Mouse (Mus musculus) megakaryocyte, embryonic 14.5 days (primary cell): ENCODE results near the gene Zfp664. TPM values are rescaled to one million over a fixed set of nuclear protein-coding genes. Genes with fewer than 3 reads are reported as not detected.
A peak's percentile ranks its signal among the peaks of the same experiment; 100 is the strongest.

Experiments used
- H3K27me3 ChIP-seq: replicated peaks from 2 replicates; pipeline ENCODE3; 2012; ENCODE audit warnings: inconsistent platforms
- H3K36me3 ChIP-seq: replicated peaks from 2 replicates; pipeline ENCODE3; 2012; ENCODE audit warnings: low read length, inconsistent platforms, mixed read lengths
- H3K4me1 ChIP-seq: 2 replicates; pipeline ENCODE4 v1.6.1; 2012; ENCODE audit warnings: inconsistent platforms
- H3K4me3 ChIP-seq: replicated peaks from 2 replicates; pipeline ENCODE3; 2012; ENCODE audit warnings: moderate library complexity, mild to moderate bottlenecking, inconsistent platforms
- H3K9me3 ChIP-seq: 2 replicates; pipeline ENCODE4 v1.6.1; 2012; ENCODE audit warnings: inconsistent platforms
- FLI1 ChIP-seq: IDR thresholded peaks from 2 replicates; pipeline ENCODE4 v1.6.1; 2012; ENCODE audit warnings: low read length, inconsistent platforms, mixed read lengths
- GATA1 ChIP-seq: IDR thresholded peaks from 3 replicates; pipeline ENCODE4 v1.6.1; 2012; ENCODE audit warnings: mixed read lengths, low read length, inconsistent platforms, borderline replicate concordance
- polyA plus RNA-seq: library from polyadenylated mRNA; stranded (reverse); fragments of >175 nt; gene quantifications from 2 replicates; pipeline ENCODE4 v1.2.3, GENCODE M21; 2012; ENCODE audit warnings: low replicate concordance; ENCODE audit not compliant: insufficient read depth

Zfp664 gene
- polyA plus RNA-seq, 1 experiment, result 9.9 TPM

GRCm38 (mm10) chr5:124862871-124863741, 615 bp downstream of the Zfp664 start:
- peaks cover 68% of the 10 kb centered on the region for H3K4me1 ChIP-seq
- H3K36me3 ChIP-seq, result peaks cover 36% of the 10 kb centered on the region
- no peaks in the 10 kb centered on the region for H3K9me3 ChIP-seq
- H3K27me3 ChIP-seq, result peaks cover 17% of the 10 kb centered on the region
- TF ChIP-seq GATA1 (no peak), FLI1 (no peak)
- H3K4me3 ChIP-seq, result peak overlapping the region; percentile 96

GRCm38 (mm10) chr5:124868981-124869380, 6.5 kb downstream of the Zfp664 start:
- peaks cover 79% of the 10 kb centered on the region for H3K4me1 ChIP-seq
- H3K4me3 ChIP-seq, result no peak overlapping the region
- peaks cover 84% of the 10 kb centered on the region for H3K36me3 ChIP-seq
- H3K9me3 ChIP-seq, result no peaks in the 10 kb centered on the region
- TF ChIP-seq GATA1, result no peak
- TF ChIP-seq FLI1, result no peak
- H3K27me3 ChIP-seq, result no peaks in the 10 kb centered on the region

- no peak overlapping the region for H3K4me3 ChIP-seq
- no peak for TF ChIP-seq GATA1
- TF ChIP-seq FLI1, result no peak
- no peaks in the 10 kb centered on the region for H3K27me3 ChIP-seq
- peaks cover 83% of the 10 kb centered on the region for H3K4me1 ChIP-seq
- no peaks in the 10 kb centered on the region for H3K9me3 ChIP-seq
- peaks cover 87% of the 10 kb centered on the region for H3K36me3 ChIP-seq
Measured at GRCm38 (mm10) chr5:124872033-124872432, 9.5 kb downstream of the Zfp664 start.

GRCm38 (mm10) chr5:124873096-124873495, 10.6 kb downstream of the Zfp664 start:
- TF ChIP-seq GATA1, result no peak
- TF ChIP-seq FLI1, result no peak
- H3K36me3 ChIP-seq, result peaks cover 87% of the 10 kb centered on the region

GRCm38 (mm10) chr5:124873890-124874601, 11.6 kb downstream of the Zfp664 start:
- Histone ChIP-seq H3K27me3 (no peaks in the 10 kb centered on the region), H3K36me3 (peaks cover 88% of the 10 kb centered on the region), H3K4me1 (peaks cover 81% of the 10 kb centered on the region), H3K9me3 (no peaks in the 10 kb centered on the region), H3K4me3 (no peak overlapping the region)
- no peak for TF ChIP-seq GATA1
- no peak for TF ChIP-seq FLI1

More at GRCm38 (mm10) chr5:124873096-124873495, 10.6 kb downstream of the Zfp664 start:
- peaks cover 84% of the 10 kb centered on the region for H3K4me1 ChIP-seq
- no peaks in the 10 kb centered on the region for H3K27me3 ChIP-seq
- peak overlapping the region; percentile 78 for H3K4me3 ChIP-seq
- no peaks in the 10 kb centered on the region for H3K9me3 ChIP-seq

- no peak overlapping the region for H3K4me3 ChIP-seq
- no peak for TF ChIP-seq GATA1
- no peak for TF ChIP-seq FLI1
- H3K9me3 ChIP-seq, result no peaks in the 10 kb centered on the region
- H3K27me3 ChIP-seq, result no peaks in the 10 kb centered on the region
- peaks cover 98% of the 10 kb centered on the region for H3K36me3 ChIP-seq
- H3K4me1 ChIP-seq, result peaks cover 72% of the 10 kb centered on the region
Measured at GRCm38 (mm10) chr5:124879251-124879650, 16.8 kb downstream of the Zfp664 start.

GRCm38 (mm10) chr5:124879801-124880200, 17.3 kb downstream of the Zfp664 start:
- Histone ChIP-seq H3K4me1 (peaks cover 71% of the 10 kb centered on the region), H3K27me3 (no peaks in the 10 kb centered on the region), H3K4me3 (no peak overlapping the region), H3K9me3 (no peaks in the 10 kb centered on the region), H3K36me3 (peaks cover 98% of the 10 kb centered on the region)
- TF ChIP-seq GATA1, result no peak

GRCm38 (mm10) chr5:124883877-124884276, 21.4 kb downstream of the Zfp664 start:
- Histone ChIP-seq H3K4me3 (no peak overlapping the region), H3K27me3 (no peaks in the 10 kb centered on the region), H3K9me3 (no peaks in the 10 kb centered on the region), H3K4me1 (peaks cover 61% of the 10 kb centered on the region), H3K36me3 (peaks cover 97% of the 10 kb centered on the region)
- TF ChIP-seq FLI1 (no peak), GATA1 (no peak)

GRCm38 (mm10) chr5:124888661-124889060, 26.2 kb downstream of the Zfp664 start:
- peaks cover 64% of the 10 kb centered on the region for H3K36me3 ChIP-seq
- H3K4me3 ChIP-seq, result no peak overlapping the region
- no peaks in the 10 kb centered on the region for H3K9me3 ChIP-seq
- peaks cover 4% of the 10 kb centered on the region for H3K27me3 ChIP-seq
- TF ChIP-seq FLI1 (no peak), GATA1 (no peak)
- peaks cover 41% of the 10 kb centered on the region for H3K4me1 ChIP-seq

- H3K4me3 ChIP-seq, result no peak overlapping the region
- no peak for TF ChIP-seq GATA1
- TF ChIP-seq FLI1, result no peak
- H3K36me3 ChIP-seq, result peaks cover 31% of the 10 kb centered on the region
- H3K27me3 ChIP-seq, result peaks cover 13% of the 10 kb centered on the region
- peaks cover 37% of the 10 kb centered on the region for H3K4me1 ChIP-seq
- no peaks in the 10 kb centered on the region for H3K9me3 ChIP-seq
Measured at GRCm38 (mm10) chr5:124891921-124892370, 29.5 kb downstream of the Zfp664 start.
